Mouse (Mus musculus) skeletal muscle tissue, adult 2 months (tissue): ENCODE measurements around the gene Fam222a.
A peak's percentile ranks its signal among the peaks of the same experiment; 100 is the strongest.

Experiments
- DNase-seq: peaks from one replicate; pipeline ENCODE4 v3.0.0-alpha.2; 2012; ENCODE audit warnings: low read depth, low spot score

Gene Fam222a

DNA sequence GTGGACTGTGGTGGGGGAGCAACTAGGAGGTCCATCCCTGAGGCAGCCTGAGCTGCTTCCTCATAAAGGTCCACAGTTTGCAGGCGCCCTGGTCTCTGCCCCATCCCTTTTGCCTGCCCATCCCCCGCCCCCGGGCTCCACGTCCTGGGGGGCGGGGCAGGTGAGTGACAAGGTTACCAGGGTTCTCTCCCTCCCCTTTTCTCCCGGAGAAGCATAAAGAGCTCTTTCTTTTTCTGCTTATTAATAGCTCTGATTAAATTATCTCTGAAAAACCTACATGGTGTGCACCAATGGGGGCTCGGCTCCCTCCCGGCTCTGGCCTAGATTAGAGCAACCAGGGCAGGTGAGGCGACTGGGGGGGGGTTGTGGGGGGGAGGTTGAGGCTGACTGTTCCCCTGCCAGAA is 7.3 kb upstream of the Fam222a start:
- DNase-seq = no peak

DNA sequence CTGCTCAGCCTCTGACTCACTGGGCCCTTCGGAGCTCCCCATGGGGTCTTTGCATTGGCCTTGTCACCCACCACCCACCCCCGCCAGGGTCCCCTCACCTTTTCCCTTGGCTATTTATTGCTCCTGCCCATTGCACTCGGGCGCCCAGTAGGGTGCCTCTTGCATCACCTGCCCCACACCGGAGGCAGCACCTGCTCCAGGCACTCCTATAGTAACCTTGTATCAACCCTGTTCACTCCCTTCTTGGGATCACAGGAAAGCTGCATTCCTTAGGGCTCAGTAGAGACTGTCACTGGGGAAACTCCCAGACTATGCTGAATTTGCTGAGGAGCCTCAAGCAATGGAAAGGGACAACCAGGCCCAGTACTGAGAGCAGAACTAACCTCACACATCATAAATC is 6.9 kb upstream of the Fam222a start:
- no peak for DNase-seq

DNA sequence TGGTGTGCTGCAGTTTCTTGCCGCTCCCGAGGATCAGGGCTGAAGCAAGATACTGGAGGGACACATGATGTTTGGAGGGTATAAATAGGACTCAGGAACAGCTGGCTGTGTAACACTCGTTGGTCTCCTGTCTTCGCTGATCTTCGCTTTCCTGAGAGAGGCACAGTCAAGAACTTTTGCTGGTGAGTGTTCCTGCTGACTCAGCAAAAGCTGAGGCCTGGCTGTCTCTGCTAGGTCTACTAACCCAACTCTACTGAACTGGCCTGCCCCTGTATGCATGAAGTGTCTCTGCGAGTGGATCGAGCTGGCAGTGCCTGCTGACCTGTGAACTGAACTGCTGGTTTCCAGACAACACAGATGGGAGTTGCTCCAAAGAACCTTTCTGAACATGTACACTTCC is 3.8 kb upstream of the Fam222a start:
- no peak for DNase-seq

DNA sequence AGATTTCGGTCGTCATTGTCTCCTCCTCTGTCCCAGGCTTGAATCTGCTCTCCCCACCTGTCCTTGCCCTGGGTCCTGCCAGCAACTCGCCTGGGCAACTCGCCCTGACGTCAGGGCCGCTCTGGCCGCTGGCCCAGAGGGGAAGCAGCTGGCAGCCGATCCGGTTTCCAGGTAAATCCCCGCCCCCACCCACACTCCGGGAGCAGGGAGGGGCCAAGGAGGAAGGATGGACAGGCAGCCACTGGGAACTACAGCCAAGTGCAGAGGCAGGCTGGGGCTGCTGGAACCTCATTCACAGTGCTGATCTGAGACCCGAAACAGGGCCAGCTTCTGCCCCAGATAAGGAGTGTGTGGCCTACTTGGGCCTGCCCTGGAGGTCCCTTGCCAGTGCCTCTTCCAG is 2.5 kb upstream of the Fam222a start:
- DNase-seq = no peak

DNA sequence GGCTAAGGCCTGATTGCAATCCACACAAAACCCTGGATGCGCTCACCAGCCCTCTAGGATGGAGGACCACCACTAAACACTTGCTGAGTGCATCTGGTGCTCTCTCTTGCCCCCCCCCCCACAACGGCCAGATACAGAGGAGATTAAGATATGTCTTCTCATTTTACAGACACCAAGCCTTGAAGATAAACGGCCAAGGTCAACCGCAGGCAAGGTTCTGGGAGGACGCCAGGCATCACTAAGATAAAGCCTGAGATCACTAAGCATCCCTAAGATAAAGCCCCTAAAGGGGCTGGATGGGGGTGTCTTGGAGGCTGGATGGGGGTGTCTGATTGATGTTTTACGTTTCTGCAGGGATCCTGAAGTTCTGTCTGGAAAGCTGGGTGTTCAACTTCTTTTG is 2.1 kb upstream of the Fam222a start:
- DNase-seq = no peak

DNA sequence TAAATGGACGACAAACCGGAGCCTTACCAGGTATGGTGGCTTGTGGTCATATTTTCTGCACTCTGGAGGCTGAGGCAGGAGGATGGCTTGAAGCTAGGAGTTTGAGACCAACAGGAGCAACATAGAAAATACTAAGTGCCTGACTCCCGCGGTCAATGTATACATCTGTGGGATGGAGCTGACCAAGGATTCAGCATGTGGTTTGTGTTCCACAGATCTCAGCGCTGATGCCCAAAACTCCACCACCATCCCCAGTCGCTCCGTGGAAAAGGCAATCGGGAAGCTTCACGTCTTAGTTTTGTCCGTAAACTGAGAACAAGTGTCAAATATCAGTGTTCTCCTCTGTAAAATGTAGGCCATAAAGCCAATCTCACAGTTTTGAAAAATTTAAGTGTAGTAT is 1.4 kb upstream of the Fam222a start:
- no peak for DNase-seq

DNA sequence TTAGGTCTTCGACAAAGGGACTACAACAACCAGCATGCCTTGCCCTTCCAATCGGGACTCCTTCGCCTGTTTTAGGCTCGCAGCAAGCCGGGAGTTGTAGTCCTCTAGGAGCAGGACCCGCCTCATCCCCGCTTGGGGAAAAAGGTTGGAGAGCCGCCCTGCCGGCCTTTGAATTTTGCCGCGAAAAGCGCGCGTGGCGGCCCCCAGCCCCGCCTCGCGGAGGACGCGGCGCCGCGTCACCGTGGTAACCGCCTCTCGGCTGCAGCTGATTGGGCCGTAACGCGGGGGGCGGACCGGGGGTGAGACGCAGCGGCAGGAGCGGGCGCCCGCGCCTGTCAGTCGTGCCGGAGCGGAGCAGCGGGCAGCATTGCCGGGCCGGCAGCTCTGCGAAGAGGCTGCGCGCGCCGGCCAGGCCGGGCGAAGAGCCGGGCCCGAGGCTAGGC is 720 bp upstream of the Fam222a start:
- peak; percentile 95 for DNase-seq

DNA sequence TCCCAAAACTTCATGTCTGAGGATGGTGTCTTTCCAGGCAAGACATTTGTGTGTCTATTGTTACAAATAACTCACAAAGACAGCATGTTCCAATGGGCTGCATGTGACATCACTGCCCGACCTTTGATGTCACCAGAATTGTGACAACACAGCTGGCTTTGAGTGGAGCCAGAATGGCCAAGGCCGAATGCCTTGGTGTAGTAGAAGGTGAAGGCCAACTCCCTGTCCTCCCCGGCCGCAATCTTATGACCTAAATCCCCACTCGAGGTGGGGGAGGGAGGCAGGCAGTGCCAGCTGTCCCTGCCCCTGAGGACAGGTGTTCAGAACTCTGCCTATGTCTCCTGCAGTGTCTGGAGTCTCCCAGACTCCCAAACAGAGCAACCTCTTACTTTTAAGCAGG is 1.0 kb downstream of the Fam222a start:
- DNase-seq = no peak

DNA sequence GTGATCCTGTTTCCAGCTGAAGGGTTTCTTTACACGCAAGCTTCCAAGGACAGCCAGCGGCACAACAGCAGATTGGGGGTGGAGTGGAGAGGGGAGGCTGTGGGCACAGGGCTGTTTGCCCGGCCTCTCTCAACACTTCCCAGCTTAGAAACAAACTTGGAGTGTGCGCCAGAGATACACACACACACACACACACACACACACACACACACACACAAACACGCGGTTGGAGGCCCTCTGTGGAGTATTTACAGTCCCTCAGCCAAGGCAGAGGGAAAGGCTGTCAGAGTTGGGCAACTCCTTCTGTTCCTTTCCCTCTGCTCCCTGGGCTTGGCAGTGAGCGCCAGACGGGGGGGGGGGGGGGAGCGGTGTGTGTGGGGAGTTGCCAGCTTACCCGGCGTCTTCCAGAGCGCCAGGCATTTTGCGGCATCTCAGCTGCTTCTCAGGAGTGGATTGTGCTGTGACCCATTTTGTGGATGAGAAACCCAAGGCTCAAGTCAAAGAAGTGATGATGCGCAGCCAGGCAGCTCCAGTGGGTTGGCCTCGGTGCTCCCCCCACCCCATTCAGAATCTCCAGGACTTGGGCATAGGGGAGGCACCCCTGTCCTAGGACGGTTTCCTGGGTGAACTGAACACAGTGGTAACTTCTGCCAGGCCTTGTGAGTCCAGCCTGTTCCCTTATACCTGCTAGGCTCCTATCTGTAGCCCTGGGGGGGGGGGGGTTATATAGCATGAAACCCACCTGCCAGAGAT is 2.3 kb downstream of the Fam222a start:
- DNase-seq = peak; percentile 58

DNA sequence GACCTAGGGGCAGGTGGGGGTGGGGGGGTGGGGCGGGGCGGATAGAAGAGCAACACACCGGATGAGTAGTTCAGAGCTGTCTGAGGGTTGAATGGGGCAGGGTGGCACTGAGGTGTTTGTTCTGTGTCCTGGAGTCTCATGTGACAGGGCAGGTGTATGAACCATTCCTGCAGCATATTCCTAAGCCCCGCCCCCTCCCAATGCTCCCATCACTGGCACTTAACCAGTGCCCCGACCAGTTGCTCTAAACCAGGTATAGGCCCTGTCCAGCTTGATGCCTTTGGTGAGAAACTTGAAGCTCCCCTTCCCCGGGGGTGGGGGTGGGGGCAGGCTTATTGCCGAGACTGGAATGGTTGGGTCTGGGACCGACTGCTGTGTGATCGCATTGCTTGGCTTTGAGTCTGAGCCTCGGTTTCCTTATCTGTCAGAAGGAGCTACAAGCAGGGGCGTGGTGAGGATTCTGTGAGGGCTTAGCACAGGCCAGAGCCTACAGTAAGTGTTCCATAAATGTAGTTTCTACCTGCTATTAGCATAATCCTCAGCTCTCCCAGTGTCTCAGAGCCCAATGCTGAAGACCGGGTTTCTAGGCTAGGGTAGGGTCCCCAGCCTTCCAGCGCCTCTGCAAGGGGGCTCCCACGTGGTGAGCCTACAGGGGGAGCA is 3.1 kb downstream of the Fam222a start:
- no peak for DNase-seq

DNA sequence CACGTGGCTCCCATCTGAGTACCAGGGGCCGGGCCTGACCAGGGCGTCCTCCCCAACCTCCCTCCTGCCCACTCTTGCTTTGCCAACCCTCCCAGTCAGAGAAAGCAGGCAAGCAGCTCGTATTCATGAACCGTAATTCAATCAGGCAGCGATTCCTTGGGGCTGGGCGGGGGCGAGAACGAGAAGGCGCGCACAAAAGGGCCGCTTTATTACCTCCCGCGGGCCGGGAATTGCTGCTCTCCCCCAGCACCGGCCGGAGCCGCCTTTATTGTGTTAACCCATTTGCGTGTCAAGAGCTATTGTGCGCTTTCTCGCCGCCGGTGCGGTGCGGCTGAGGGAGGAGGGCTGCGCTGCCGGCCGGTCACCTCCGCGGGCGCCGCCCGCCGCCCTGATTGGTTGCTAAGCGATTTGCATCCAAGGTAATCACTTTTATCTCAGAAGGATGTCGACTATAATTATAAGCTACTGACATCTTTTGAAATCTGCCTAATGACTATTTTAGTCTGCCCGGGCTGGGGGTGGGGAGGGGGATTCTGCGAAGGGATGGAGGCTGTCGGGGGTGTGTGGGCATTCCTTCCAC is 3.7 kb downstream of the Fam222a start:
- no peak for DNase-seq

DNA sequence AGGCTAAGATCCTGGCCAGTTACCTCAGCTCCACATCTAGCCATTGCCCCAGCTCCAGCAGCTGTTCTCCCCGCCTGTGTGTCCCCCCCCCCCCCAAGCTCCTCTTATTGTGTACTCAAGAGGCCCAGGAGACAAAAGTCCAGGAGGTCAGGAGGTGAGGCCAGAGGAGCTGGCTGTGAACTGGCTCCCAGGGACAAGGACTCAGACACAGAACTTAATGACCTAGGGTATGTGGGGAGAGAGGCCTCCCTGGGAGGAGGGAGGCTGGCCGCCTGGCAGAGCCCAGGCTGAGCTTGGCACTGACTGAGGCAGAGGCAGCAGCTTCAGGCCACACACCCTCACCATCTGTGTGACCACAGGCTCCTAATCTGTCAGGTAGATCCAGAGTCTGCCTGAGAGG is 5.2 kb downstream of the Fam222a start:
- no peak for DNase-seq

DNA sequence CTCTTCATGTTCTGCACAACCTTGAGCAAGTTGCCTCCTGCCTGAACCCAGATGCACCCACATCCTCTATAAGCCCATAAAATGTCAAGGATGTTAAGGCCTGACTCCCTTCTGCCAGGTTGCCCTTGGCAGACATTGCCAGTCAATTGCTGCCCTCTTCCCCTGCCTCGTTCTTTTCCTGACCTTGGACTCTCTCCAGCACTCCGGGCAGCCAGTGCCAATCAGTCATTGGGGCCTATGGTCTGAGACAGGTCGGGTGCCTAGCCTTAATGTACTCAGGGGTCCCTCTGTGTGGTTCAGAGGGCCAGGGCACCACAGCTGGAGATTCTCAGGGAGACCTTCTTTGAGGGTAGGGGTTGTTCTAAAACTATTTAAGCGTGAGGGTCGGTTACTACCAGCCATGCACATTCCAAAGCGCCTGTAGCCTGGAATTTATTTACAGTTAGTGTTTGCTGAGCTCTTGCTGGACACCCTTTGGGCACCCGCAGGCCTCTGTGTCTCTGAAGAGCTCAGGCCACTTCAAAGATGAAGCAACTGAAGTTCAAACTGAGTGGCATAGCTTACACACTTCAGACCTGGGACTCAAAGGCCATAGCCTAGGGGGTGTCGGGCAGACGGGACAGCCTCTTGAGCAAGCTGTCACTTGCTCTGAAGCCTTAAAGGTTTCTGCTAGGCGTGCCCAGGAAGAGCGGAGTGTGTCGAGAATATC is 6.3 kb downstream of the Fam222a start:
- no peak for DNase-seq

DNA sequence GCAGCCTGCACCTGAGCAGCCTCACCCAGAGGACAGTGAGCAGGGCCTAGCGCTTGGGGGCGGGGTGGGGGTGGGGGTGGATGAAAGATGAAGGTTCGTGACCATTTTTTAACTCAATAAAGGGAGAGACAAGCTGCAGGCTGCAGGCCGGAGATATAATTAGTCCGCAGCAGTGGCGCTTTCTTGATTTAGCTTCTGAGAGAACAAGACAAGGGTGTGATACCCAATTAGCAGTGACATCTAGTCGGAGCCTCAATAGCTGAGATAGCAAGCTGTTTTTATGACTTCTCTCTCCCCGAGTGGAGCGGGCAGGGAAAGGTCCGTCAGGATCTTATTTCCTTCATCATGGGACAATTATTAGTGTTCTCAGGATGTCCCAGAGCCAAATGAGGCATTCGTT is 7.2 kb downstream of the Fam222a start:
- DNase-seq = no peak

DNA sequence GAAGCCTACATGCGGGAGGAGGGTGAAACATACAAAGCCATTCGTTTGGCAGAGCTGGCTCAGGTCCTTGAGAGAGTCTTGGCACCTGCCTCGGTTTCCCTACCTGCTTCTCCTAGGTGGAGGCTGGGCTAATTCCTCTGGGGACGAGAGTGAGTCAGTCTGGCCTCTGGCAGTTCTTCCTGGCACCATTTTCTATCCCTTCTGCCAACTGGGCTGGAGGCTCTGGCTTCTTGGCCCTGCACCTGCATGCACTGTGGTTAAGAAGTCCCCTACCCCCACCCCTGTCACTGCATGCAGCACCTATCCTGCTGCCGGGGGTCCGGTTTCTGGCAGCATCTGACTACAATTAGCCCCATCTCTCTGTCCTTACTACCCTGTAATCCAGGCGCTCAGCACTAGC is 7.7 kb downstream of the Fam222a start:
- no peak for DNase-seq

DNA sequence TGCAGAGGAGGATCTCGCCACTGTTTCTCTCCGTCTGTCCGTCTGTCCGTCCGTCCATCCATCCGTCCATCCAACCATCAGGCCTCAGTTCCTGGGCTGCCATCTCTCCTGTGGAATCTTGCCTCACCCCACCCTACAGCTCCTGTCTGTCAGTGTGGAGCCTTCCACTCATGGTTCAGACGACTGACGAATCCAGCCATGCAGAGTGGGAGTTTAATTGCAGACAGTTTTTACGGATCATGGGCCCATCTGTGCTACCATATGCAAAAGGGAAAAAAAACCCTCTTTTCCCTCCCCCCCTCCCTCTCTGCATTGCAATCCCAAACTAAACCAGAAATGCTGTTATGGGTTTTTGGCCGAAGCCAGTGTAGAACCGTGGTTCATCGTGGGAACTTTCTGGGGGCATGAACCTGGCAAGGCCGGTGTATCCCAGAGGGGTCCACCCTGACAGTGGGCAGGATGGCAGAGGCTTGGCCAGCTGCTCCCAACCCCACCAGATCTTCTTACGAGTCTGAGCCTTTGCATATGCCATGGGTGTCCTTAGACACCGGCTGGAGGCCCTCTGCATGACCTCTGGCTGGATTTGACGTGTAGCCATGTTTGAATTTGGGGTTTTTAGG is 8.3 kb downstream of the Fam222a start:
- no peak for DNase-seq

DNA sequence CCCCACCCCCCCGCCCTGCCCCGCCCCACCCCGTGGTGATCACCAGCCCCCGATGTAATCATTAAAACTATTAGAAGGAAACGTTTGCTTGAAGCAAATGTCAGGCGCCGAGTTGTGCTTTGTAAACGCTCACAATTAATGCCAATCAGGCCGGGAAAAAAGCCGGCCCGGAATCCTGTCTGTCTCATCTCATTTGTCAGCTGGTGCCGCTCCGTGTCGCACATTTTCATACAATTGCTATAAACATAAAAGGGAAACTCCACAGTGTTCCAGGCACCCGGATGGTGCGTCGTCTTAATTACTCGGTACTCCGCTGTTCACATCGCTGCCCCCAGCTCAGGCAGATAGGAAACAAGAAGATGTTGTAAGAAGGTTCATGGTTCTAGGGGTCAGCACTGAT is 10.5 kb downstream of the Fam222a start:
- no peak for DNase-seq

DNA sequence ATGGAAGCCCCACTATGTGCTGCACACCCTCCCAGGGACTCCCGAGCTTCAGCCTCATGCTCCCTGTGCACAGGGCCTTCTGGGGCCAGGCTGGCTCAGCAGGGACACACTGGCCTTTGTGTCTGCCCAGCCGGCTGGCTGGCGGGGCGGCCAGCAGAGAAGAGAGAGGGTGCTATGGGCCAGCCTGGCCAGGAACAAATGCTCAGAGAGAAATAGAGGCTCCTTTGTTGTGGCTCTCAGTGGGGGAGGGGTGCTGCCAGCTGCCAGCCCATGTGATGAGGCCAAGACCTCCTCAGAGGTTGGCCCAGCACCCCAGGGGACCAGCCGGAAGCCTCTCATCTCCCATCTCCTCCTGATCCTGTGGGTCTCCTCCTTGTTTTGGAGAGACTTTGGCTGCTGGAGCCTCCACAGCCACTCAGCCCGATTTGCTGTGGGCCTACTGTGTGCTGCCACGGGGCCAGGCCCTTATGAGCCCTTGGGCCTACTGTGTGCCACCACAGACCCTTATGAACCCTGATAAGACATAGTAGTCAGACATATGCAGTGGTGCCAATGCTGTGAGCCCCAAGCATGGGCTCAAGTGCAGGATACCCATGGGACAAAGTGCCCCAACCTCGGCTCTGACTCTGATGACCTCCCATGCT is 12.0 kb downstream of the Fam222a start:
- no peak for DNase-seq

DNA sequence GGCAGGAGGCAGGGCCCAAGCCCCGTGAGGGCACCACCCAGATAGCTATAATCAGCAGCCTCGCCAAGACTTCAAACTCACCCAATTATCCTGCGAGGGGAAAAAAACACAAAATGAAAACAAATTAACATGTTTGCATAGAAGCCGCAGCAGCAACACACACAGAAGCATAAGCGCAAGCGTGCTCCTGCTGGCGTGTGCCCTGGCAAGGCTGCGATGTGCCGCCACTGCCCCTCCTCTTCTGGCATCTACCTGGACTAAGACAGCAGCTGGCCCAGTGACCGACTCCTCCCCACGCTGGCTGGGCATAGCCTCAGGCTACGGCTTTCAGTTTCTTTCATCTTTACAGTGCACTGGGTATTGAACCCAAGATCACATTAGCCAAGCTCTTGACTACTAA is 13.7 kb downstream of the Fam222a start:
- no peak for DNase-seq

DNA sequence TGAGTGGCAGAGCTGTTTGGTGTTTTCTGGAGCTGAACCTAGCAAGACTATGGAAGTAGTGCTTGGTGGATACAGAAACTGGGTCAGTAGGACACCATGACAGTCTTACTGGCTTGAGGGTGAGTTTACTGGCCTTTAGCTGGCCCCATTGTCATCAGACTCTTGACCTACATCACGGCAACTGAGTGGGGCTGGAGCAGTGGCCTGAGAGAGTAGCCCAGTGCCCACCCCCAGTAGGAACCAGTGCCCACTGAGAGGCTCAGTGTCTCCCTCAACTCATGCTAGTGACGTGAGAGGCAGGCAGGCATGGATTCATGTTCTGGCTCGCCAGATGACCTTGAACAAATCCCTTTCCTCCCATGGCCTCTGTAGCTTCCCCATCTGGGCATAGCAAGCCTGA is 15.2 kb downstream of the Fam222a start:
- DNase-seq = no peak

DNA sequence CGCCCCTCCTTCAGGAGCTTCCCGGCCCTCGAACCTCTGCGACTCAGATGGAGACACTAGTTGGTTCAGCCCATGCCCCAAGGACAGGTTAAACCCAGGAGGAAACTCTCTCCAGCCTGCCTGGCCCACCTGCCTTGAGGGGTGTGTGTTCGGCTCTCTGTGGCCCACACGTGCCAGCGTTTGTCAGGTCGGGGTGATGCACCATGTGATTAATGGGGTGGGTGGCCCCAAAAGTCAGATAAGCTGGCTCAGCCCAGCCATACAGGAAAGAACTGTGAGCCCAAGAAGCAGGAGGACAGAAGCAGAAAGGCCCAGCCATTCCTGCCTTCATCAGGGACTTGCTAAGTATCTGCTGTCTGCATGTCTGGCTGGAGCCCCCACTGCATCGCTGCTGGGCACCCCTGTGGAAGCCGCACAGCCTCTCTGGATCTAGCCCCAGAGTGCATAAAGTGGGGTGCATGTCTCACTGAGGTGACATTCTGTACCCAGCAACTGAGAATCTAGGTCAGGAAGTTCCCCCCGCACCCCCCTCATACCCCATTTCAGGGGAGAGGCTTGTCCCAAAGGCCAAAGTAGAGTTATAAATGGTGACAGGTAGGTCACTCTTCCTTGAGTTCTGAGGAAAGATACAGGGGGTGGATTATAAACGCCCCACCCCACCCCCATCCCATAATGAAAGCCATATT is 15.8 kb downstream of the Fam222a start:
- no peak for DNase-seq
